In the genomic region with DNA sequence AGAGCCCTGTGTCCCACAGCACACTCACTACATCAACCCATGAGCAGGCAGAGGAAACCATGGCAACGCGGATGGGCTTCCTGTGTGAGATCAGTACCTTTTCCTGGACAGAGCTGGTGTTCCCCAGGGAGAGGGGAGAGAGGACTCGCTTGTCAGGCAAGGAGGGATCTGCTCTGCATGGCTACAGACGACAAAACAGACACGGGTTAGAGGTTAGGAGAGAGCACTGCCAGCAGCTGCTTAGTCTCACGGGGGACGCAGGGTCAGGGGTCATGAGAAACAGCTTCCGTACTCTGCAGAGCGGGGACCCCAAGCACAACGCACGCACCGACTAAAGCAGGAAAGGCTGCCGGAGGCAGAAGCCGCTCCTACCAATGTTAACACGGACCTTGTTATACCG, we compare ENCODE assay signal across 8 mouse cellular contexts.
DNase-seq lines count a peak whose midpoint lies in the region; ATAC-seq and TF ChIP-seq lines count a peak whose summit lies in the region.

No protein-coding gene starts in this region.

- ATAC-seq in forebrain, embryonic 15.5 days (replicated peaks): 0 out of 2 replicates have a peak, but pooled peaks have one; percentile 23
- peak; percentile 31; the same call in 1 of the 2 replicates for ATAC-seq in liver, embryonic 14.5 days (ENCODE audit: insufficient read depth)

- no peak overlapping the region for H3K9ac ChIP-seq in forebrain, embryonic 15.5 days (replicated peaks)
- H3K9ac ChIP-seq in liver, embryonic 14.5 days (replicated peaks): no peak overlapping the region

- 76% methylated on average over 16 of the region's 16 CpGs for WGBS in forebrain, embryonic 15.5 days
- WGBS in hindbrain, embryonic 10.5 days: 52% methylated on average over 16 of the region's 16 CpGs
- WGBS in liver, embryonic 14.5 days (ENCODE audit: insufficient replicate concordance): 84% methylated on average over 16 of the region's 16 CpGs
- WGBS in thymus, adult 2 months: 86% methylated on average over 16 of the region's 16 CpGs

- H3K36me3 ChIP-seq in forebrain, embryonic 15.5 days: peaks cover 55% of the 10 kb centered on the region
- H3K36me3 ChIP-seq in hindbrain, embryonic 10.5 days: peaks cover 92% of the 10 kb centered on the region
- H3K36me3 ChIP-seq in liver, embryonic 14.5 days (replicated peaks; ENCODE audit: control insufficient read depth, insufficient read depth, low read depth): no peaks in the 10 kb centered on the region; the same call in 1 of the 2 replicates
- H3K36me3 ChIP-seq in thymus, adult 2 months (ENCODE audit: control insufficient read depth, insufficient read depth, low read length): no peaks in the 10 kb centered on the region

- H3K27ac ChIP-seq in forebrain, embryonic 15.5 days (replicated peaks): no peak overlapping the region
- H3K27ac ChIP-seq in hindbrain, embryonic 10.5 days: 0 out of 2 replicates have a peak overlapping the region, but pooled peaks have one; percentile 1
- no peak overlapping the region for H3K27ac ChIP-seq in liver, embryonic 14.5 days
- H3K27ac ChIP-seq in thymus, adult 2 months (ENCODE audit: control insufficient read depth, insufficient read depth, low read length): no peak overlapping the region

- H3K4me1 ChIP-seq in forebrain, embryonic 15.5 days: peaks cover 6% of the 10 kb centered on the region; the same call in 1 of the 2 replicates
- H3K4me1 ChIP-seq in hindbrain, embryonic 10.5 days (replicated peaks): peaks cover 11% of the 10 kb centered on the region
- H3K4me1 ChIP-seq in liver, embryonic 14.5 days (replicated peaks; ENCODE audit: control insufficient read depth in 2 of 2, insufficient read depth in 2 of 2, low read length in 1 of 2): no peaks in the 10 kb centered on the region
- no peaks in the 10 kb centered on the region for H3K4me1 ChIP-seq in thymus, adult 2 months (replicated peaks; ENCODE audit: control insufficient read depth, insufficient read depth, low read length)

- H3K4me3 ChIP-seq in forebrain, embryonic 15.5 days: no peak overlapping the region
- no peak overlapping the region for H3K4me3 ChIP-seq in hindbrain, embryonic 10.5 days
- H3K4me3 ChIP-seq in liver, embryonic 14.5 days (ENCODE audit: insufficient read depth in 1 of 2, low read depth in 2 of 2, low read length in 2 of 2): no peak overlapping the region
- H3K4me3 ChIP-seq in thymus, adult 2 months (ENCODE audit: control insufficient read depth, insufficient read depth, low read length): no peak overlapping the region

- no peak for TF ChIP-seq CTCF in liver, embryonic 14.5 days (IDR thresholded peaks at IDR 0.05; ENCODE audit: low read depth)
- no peak for TF ChIP-seq CTCF in thymus, adult 2 months (IDR thresholded peaks at IDR 0.05; ENCODE audit: borderline replicate concordance, control insufficient read depth, extremely low read depth, insufficient read depth, low read length, poor library complexity)

- no peak for TF ChIP-seq EP300 in liver, embryonic 14.5 days (IDR thresholded peaks at IDR 0.05; ENCODE audit: low read depth)

- no peak for TF ChIP-seq POLR2A in thymus, adult 2 months (IDR thresholded peaks at IDR 0.05; ENCODE audit: control insufficient read depth, extremely low read depth, insufficient read depth, low read length, poor library complexity)

- no peaks in the 10 kb centered on the region for H3K27me3 ChIP-seq in forebrain, embryonic 15.5 days
- H3K27me3 ChIP-seq in hindbrain, embryonic 10.5 days (ENCODE audit: insufficient read depth, poor library complexity, severe bottlenecking): no peaks in the 10 kb centered on the region
- H3K27me3 ChIP-seq in liver, embryonic 14.5 days (ENCODE audit: control insufficient read depth, insufficient read depth, low read length): no peaks in the 10 kb centered on the region
- H3K27me3 ChIP-seq in thymus, adult 2 months (ENCODE audit: control insufficient read depth, insufficient read depth, low read length): no peaks in the 10 kb centered on the region

- no peak overlapping the region for H3K4me2 ChIP-seq in forebrain, embryonic 15.5 days (replicated peaks)
- no peak overlapping the region for H3K4me2 ChIP-seq in liver, embryonic 14.5 days (ENCODE audit: low read depth)

- peak; percentile 48 to 54 for DNase-seq in adrenal gland, postnatal 36 days
- DNase-seq in hindbrain, embryonic 10.5 days (ENCODE audit: low spot score): peak; percentile 64
- no peak for DNase-seq in liver, embryonic 14.5 days (ENCODE audit: low read depth in 3 of 3, low spot score in 3 of 3)
- DNase-seq in retina, embryonic 14.5 days (ENCODE audit: low spot score): peak; percentile 40
- no peak for DNase-seq in cerebellum, postnatal 14 days
- DNase-seq in frontal cortex, adult 2 months (ENCODE audit: extremely low spot score in 1 of 2, low spot score in 1 of 2): no peak
- no peak for DNase-seq in thymus, adult 2 months

- H3K9me3 ChIP-seq in forebrain, embryonic 15.5 days: no peaks in the 10 kb centered on the region
- H3K9me3 ChIP-seq in hindbrain, embryonic 10.5 days: no peaks in the 10 kb centered on the region
- no peaks in the 10 kb centered on the region for H3K9me3 ChIP-seq in liver, embryonic 14.5 days (ENCODE audit: control insufficient read depth, low read length)

Comparison
In these comparisons a context has a peak if more than half of its experiments do, and no peak if none do; other contexts are left out.
1. DNase-seq: peak in adrenal gland, postnatal 36 days (2 of 2), hindbrain, embryonic 10.5 days (single experiment) and retina, embryonic 14.5 days (single experiment); none in liver, embryonic 14.5 days (0 of 3), cerebellum, postnatal 14 days (0 of 2), frontal cortex, adult 2 months (0 of 2) and thymus, adult 2 months (single experiment).